Mouse (Mus musculus) forebrain, embryonic 12.5 days (tissue): ENCODE results near the gene Usp25. TPM values are rescaled to one million over a fixed set of nuclear protein-coding genes. Genes with fewer than 3 reads are reported as not detected.

Source experiments
- ATAC-seq: fragments of 200-750 bp; cut with Nextera tagmentation; 2 replicates; pipeline ENCODE4 v1.8.0; 2017; ENCODE audit warnings: moderate TSS enrichment; ENCODE audit not compliant: low FRiP score
- H3K27ac ChIP-seq: fragments of 300-500 bp; sonication (generic); 2 replicates; pipeline ENCODE4 v1.5.1; 2016; ENCODE audit warnings: mild to moderate bottlenecking
- H3K27me3 ChIP-seq: fragments of 300-500 bp; sonication (generic); 2 replicates; pipeline ENCODE4 v1.6.1; 2016; ENCODE audit warnings: mild to moderate bottlenecking
- H3K36me3 ChIP-seq: fragments of 300-500 bp; sonication (generic); replicated peaks from 2 replicates; pipeline ENCODE4 v1.6.1; 2016; ENCODE audit warnings: mild to moderate bottlenecking
- H3K4me1 ChIP-seq: fragments of 300-500 bp; sonication (generic); 2 replicates; pipeline ENCODE4 v1.6.1; 2016
- H3K4me2 ChIP-seq: fragments of 300-500 bp; sonication (generic); 2 replicates; pipeline ENCODE4 v1.6.1; 2016; ENCODE audit warnings: mild to moderate bottlenecking, moderate library complexity
- H3K4me3 ChIP-seq: fragments of 300-500 bp; sonication (generic); replicated peaks from 2 replicates; pipeline ENCODE4 v1.5.1; 2016; ENCODE audit warnings: mild to moderate bottlenecking
- H3K9ac ChIP-seq: fragments of 300-500 bp; sonication (generic); 2 replicates; pipeline ENCODE4 v1.6.1; 2016; ENCODE audit warnings: mild to moderate bottlenecking
- H3K9me3 ChIP-seq: fragments of 300-500 bp; sonication (generic); 2 replicates; pipeline ENCODE4 v1.6.1; 2016
- WGBS: fragments of 180-500 bp; shearing (Covaris S2); methylation state at CpG from one replicate; pipeline ENCODE4 v1.1.7; 2016; 5-methylcytosine and 5-hydroxymethylcytosine counted together
- polyA plus RNA-seq: library from polyadenylated mRNA; unstranded; fragments of >200 nt; fragmentation: Nextera tagmentation; extraction: Ambion mirVana; gene quantifications from 2 replicates; pipeline ENCODE4 v1.2.1, GENCODE M21; 2016

Gene Usp25
- polyA plus RNA-seq, 1 experiment from 2014 or later = 21.8 TPM

GRCm38 (mm10) chr16:77103637-77104264, 90.2 kb downstream of the Usp25 start:
- H3K27ac ChIP-seq = no peak overlapping the region
- H3K9ac ChIP-seq = no peak overlapping the region
- ATAC-seq = no peak
- H3K27me3 ChIP-seq = no peaks in the 10 kb centered on the region
- H3K4me1 ChIP-seq = peaks cover 8% of the 10 kb centered on the region; the same call in 1 of the 2 replicates
- H3K4me3 ChIP-seq = no peak overlapping the region
- no peak overlapping the region for H3K4me2 ChIP-seq
- 94% methylated on average over 5 of the region's 5 CpGs for WGBS
- peaks cover 6% of the 10 kb centered on the region; the same call in 1 of the 2 replicates for H3K36me3 ChIP-seq
- no peaks in the 10 kb centered on the region for H3K9me3 ChIP-seq

- 81% methylated on average over 1 of the region's 1 CpGs for WGBS
- H3K4me2 ChIP-seq = no peak overlapping the region
- peaks cover 21% of the 10 kb centered on the region for H3K36me3 ChIP-seq
- no peaks in the 10 kb centered on the region for H3K9me3 ChIP-seq
- no peak overlapping the region for H3K9ac ChIP-seq
- H3K4me3 ChIP-seq = no peak overlapping the region
- H3K4me1 ChIP-seq = no peaks in the 10 kb centered on the region
- no peak overlapping the region for H3K27ac ChIP-seq
- ATAC-seq = no peak
- no peaks in the 10 kb centered on the region for H3K27me3 ChIP-seq
Measured at GRCm38 (mm10) chr16:77111268-77111667, 97.8 kb downstream of the Usp25 start.

GRCm38 (mm10) chr16:77125908-77126307, 112.4 kb downstream of the Usp25 start:
- H3K4me3 ChIP-seq = no peak overlapping the region
- H3K9ac ChIP-seq = no peak overlapping the region
- H3K27me3 ChIP-seq = no peaks in the 10 kb centered on the region
- H3K36me3 ChIP-seq = no peaks in the 10 kb centered on the region
- no peak for ATAC-seq
- 71% methylated on average over 1 of the region's 1 CpGs for WGBS
- peaks cover 7% of the 10 kb centered on the region for H3K4me1 ChIP-seq
- H3K9me3 ChIP-seq = no peaks in the 10 kb centered on the region
- no peak overlapping the region for H3K27ac ChIP-seq
- H3K4me2 ChIP-seq = no peak overlapping the region

- H3K4me1 ChIP-seq = peaks cover 7% of the 10 kb centered on the region
- no peak; the same call in 1 of the 2 replicates for ATAC-seq
- no peaks in the 10 kb centered on the region for H3K27me3 ChIP-seq
- H3K4me3 ChIP-seq = no peak overlapping the region
- H3K9me3 ChIP-seq = no peaks in the 10 kb centered on the region
- H3K27ac ChIP-seq = no peak overlapping the region
- H3K36me3 ChIP-seq = no peaks in the 10 kb centered on the region
- H3K4me2 ChIP-seq = no peak overlapping the region
- H3K9ac ChIP-seq = no peak overlapping the region
- whole genome bisulfite sequencing = 38% methylated on average over 5 of the region's 5 CpGs
Measured at GRCm38 (mm10) chr16:77128683-77129082, 115.2 kb downstream of the Usp25 start.

- no peak for ATAC-seq
- no peak overlapping the region for H3K4me3 ChIP-seq
- no peaks in the 10 kb centered on the region for H3K27me3 ChIP-seq
- no peaks in the 10 kb centered on the region for H3K36me3 ChIP-seq
- H3K4me1 ChIP-seq = peaks cover 7% of the 10 kb centered on the region
- H3K9ac ChIP-seq = no peak overlapping the region
- H3K27ac ChIP-seq = no peak overlapping the region
- H3K9me3 ChIP-seq = no peaks in the 10 kb centered on the region
- 89% methylated on average over 5 of the region's 5 CpGs for WGBS
- H3K4me2 ChIP-seq = no peak overlapping the region
Measured at GRCm38 (mm10) chr16:77133055-77133454, 119.5 kb downstream of the Usp25 start.

- 95% methylated on average over 7 of the region's 7 CpGs for WGBS
- Histone ChIP-seq H3K4me3 (no peak overlapping the region), H3K27me3 (no peaks in the 10 kb centered on the region), H3K9ac (no peak overlapping the region), H3K4me2 (no peak overlapping the region), H3K27ac (no peak overlapping the region), H3K4me1 (no peaks in the 10 kb centered on the region), H3K9me3 (no peaks in the 10 kb centered on the region), H3K36me3 (no peaks in the 10 kb centered on the region)
- ATAC-seq = no peak
Measured at GRCm38 (mm10) chr16:77140651-77141050, 127.1 kb downstream of the Usp25 start.

- Histone ChIP-seq H3K27me3 (no peaks in the 10 kb centered on the region), H3K36me3 (no peaks in the 10 kb centered on the region), H3K4me3 (no peak overlapping the region), H3K4me1 (no peaks in the 10 kb centered on the region), H3K9ac (no peak overlapping the region), H3K4me2 (no peak overlapping the region), H3K27ac (no peak overlapping the region), H3K9me3 (no peaks in the 10 kb centered on the region)
- no peak for ATAC-seq
- 94% methylated on average over 5 of the region's 5 CpGs for WGBS
Measured at GRCm38 (mm10) chr16:77146801-77147200, 133.3 kb downstream of the Usp25 start.

- 68% methylated on average over 8 of the region's 8 CpGs for WGBS
- H3K36me3 ChIP-seq = no peaks in the 10 kb centered on the region
- H3K9me3 ChIP-seq = no peaks in the 10 kb centered on the region
- no peak overlapping the region for H3K4me3 ChIP-seq
- no peak overlapping the region for H3K4me2 ChIP-seq
- no peak for ATAC-seq
- no peaks in the 10 kb centered on the region for H3K27me3 ChIP-seq
- H3K4me1 ChIP-seq = no peaks in the 10 kb centered on the region
- no peak overlapping the region for H3K9ac ChIP-seq
- no peak overlapping the region for H3K27ac ChIP-seq
Measured at GRCm38 (mm10) chr16:77150338-77150737, 136.8 kb downstream of the Usp25 start.

- Histone ChIP-seq H3K9ac (no peak overlapping the region), H3K36me3 (no peaks in the 10 kb centered on the region), H3K4me3 (no peak overlapping the region), H3K27me3 (no peaks in the 10 kb centered on the region), H3K4me1 (no peaks in the 10 kb centered on the region), H3K9me3 (no peaks in the 10 kb centered on the region), H3K27ac (no peak overlapping the region), H3K4me2 (no peak overlapping the region)
- 93% methylated on average over 4 of the region's 4 CpGs for WGBS
- no peak for ATAC-seq
Measured at GRCm38 (mm10) chr16:77150884-77151283, 137.4 kb downstream of the Usp25 start.

- whole genome bisulfite sequencing = 80% methylated on average over 1 of the region's 1 CpGs
- H3K27ac ChIP-seq = no peak overlapping the region
- no peaks in the 10 kb centered on the region for H3K9me3 ChIP-seq
Measured at GRCm38 (mm10) chr16:77152288-77152687, 138.8 kb downstream of the Usp25 start.

GRCm38 (mm10) chr16:77153216-77153715, 139.8 kb downstream of the Usp25 start:
- WGBS = 69% methylated on average over 1 of the region's 1 CpGs
- no peak overlapping the region for H3K27ac ChIP-seq
- no peaks in the 10 kb centered on the region for H3K27me3 ChIP-seq
- H3K4me1 ChIP-seq = no peaks in the 10 kb centered on the region
- no peak overlapping the region for H3K4me3 ChIP-seq
- no peak for ATAC-seq
- no peak overlapping the region for H3K9ac ChIP-seq
- no peak overlapping the region for H3K4me2 ChIP-seq
- H3K36me3 ChIP-seq = no peaks in the 10 kb centered on the region
- no peaks in the 10 kb centered on the region for H3K9me3 ChIP-seq

More at GRCm38 (mm10) chr16:77152288-77152687, 138.8 kb downstream of the Usp25 start:
- Histone ChIP-seq H3K36me3 (no peaks in the 10 kb centered on the region), H3K9ac (no peak overlapping the region), H3K4me1 (no peaks in the 10 kb centered on the region), H3K4me2 (no peak overlapping the region), H3K27me3 (no peaks in the 10 kb centered on the region), H3K4me3 (no peak overlapping the region)
- ATAC-seq = no peak

GRCm38 (mm10) chr16:77153815-77154214, 140.3 kb downstream of the Usp25 start:
- no peaks in the 10 kb centered on the region for H3K4me1 ChIP-seq
- H3K9me3 ChIP-seq = no peaks in the 10 kb centered on the region
- H3K27ac ChIP-seq = no peak overlapping the region
- no peaks in the 10 kb centered on the region for H3K36me3 ChIP-seq
- no peak for ATAC-seq
- H3K9ac ChIP-seq = no peak overlapping the region
- no peak overlapping the region for H3K4me2 ChIP-seq
- H3K4me3 ChIP-seq = no peak overlapping the region
- no peaks in the 10 kb centered on the region for H3K27me3 ChIP-seq
- WGBS = 86% methylated on average over 2 of the region's 2 CpGs

- Histone ChIP-seq H3K27ac (no peak overlapping the region), H3K4me2 (no peak overlapping the region), H3K4me3 (no peak overlapping the region), H3K27me3 (no peaks in the 10 kb centered on the region), H3K36me3 (no peaks in the 10 kb centered on the region), H3K9me3 (no peaks in the 10 kb centered on the region), H3K9ac (no peak overlapping the region), H3K4me1 (no peaks in the 10 kb centered on the region)
- 97% methylated on average over 1 of the region's 1 CpGs for WGBS
- no peak for ATAC-seq
Measured at GRCm38 (mm10) chr16:77154831-77155230, 141.3 kb downstream of the Usp25 start.
